Mouse (Mus musculus) embryonic fibroblast, embryonic 13.5 days (primary cell): Measurements from ENCODE around the gene Capn1.

Source experiments
- CTCF ChIP-seq: IDR thresholded peaks from 2 replicates; pipeline ENCODE4 v1.5.1; 2011; ENCODE audit warnings: mild to moderate bottlenecking, control low read depth, low read length, moderate library complexity, borderline replicate concordance; ENCODE audit not compliant: insufficient read depth
- POLR2A ChIP-seq: IDR thresholded peaks from 2 replicates; pipeline ENCODE4 v1.6.1; 2011; ENCODE audit warnings: low read depth, mild to moderate bottlenecking, control low read depth, low read length, moderate library complexity

- TF ChIP-seq CTCF (no peak), POLR2A (no peak)
Measured at GRCm38 (mm10) chr19:5989585-5989984, 26.1 kb downstream of the Capn1 start.
